Mouse (Mus musculus) lung, adult 2 months (tissue): ENCODE data around the gene Grk3. TPM values are rescaled to one million over a fixed set of nuclear protein-coding genes. Genes with fewer than 3 reads are reported as not detected.
A peak's percentile ranks its signal among the peaks of the same experiment; 100 is the strongest.

ENCODE experiments used
- DNase-seq: peaks from one replicate; pipeline ENCODE4 v3.0.0; 2022
- H3K4me1 ChIP-seq: fragments of 200-500 bp; 2 replicates; pipeline ENCODE4 v1.6.1; 2011; ENCODE audit warnings: low read length; ENCODE audit not compliant: control insufficient read depth, insufficient read depth
- H3K4me3 ChIP-seq: fragments of 200-500 bp; replicated peaks from 2 replicates; pipeline ENCODE3; 2011; ENCODE audit warnings: low read depth, mild to moderate bottlenecking, control low read depth, low read length; ENCODE audit errors: extremely low read depth
- CTCF ChIP-seq: fragments of 200-500 bp; IDR thresholded peaks from 2 replicates; pipeline ENCODE4 v1.5.1; 2011; ENCODE audit warnings: mild to moderate bottlenecking, low read length, control low read depth; ENCODE audit not compliant: insufficient read depth
- POLR2A ChIP-seq: fragments of 200-500 bp; IDR thresholded peaks from 2 replicates; pipeline ENCODE4 v1.6.1; 2011; ENCODE audit warnings: low read depth, mild to moderate bottlenecking, control low read depth, low read length, borderline replicate concordance; ENCODE audit errors: extremely low read depth
- WGBS: fragments of 180-500 bp; shearing (Covaris S2); methylation state at CpG from one replicate; pipeline ENCODE4 v1.1.7; 2018; 5-methylcytosine and 5-hydroxymethylcytosine counted together
- polyA plus RNA-seq: library from polyadenylated mRNA; depleted of rRNA; stranded (reverse); fragments of >200 nt; gene quantifications from 2 replicates; pipeline ENCODE4 v1.2.3, GENCODE M21; 2012

Gene Grk3
- polyA plus RNA-seq, 1 experiment: 33.0 TPM

DNA sequence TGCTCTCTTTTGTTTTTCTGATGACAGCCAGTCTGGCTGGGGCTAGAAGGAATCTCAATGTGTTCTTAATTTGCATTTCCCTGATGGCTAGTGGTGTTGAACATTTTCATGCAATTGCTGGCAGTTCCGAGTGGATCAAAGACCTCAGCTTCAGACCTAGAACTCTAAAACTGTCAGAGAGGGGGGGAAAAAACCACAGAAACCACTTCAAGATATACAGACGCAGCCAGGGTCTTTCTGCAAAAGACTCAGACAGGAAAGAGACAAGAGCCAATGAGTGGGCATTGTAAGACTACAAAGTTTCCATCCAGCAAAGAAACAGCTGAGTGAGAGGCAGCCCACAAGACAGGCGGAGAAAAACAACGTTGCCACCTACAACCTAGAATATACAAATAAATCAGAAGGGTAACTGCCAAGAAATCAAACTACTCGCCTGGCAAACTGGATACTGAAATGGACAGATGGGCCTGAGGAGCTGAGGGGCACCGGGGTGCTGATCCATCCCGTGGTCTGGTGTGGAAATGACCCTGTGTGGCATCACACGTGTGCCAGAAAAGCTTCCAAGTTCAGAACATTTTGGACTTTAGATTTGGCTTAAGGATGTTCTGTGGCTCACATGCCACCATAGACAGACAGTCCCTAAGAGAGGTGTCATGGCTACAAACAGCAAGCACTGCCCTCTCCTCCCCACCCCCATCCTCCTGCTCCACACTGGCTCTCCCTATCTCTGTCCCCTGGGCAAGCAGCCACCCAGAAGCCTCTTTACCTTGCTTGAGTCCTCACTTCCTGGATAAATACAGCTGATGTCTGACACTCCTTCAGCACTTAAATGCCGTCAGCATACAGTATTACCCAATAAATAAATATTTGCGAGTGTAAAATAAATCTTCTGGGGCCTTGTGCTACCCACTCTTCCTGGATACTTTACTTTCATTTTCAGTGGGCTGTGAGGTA, 19.8 kb upstream of the Grk3 start:
- TF ChIP-seq POLR2A: no peak
- no peak for TF ChIP-seq CTCF
- no peak overlapping the region for H3K4me3 ChIP-seq
- H3K4me1 ChIP-seq: peaks cover 13% of the 10 kb centered on the region
- DNase-seq: peak; percentile 59
- WGBS: 28% methylated on average over 10 of the region's 10 CpGs

GRCm38 (mm10) chr5:113031201-113031754, 15.7 kb upstream of the Grk3 start:
- DNase-seq: no peak
- TF ChIP-seq CTCF (no peak), POLR2A (no peak)
- 79% methylated on average over 15 of the region's 15 CpGs for WGBS
- H3K4me1 ChIP-seq: peaks cover 13% of the 10 kb centered on the region
- H3K4me3 ChIP-seq: no peak overlapping the region

DNA sequence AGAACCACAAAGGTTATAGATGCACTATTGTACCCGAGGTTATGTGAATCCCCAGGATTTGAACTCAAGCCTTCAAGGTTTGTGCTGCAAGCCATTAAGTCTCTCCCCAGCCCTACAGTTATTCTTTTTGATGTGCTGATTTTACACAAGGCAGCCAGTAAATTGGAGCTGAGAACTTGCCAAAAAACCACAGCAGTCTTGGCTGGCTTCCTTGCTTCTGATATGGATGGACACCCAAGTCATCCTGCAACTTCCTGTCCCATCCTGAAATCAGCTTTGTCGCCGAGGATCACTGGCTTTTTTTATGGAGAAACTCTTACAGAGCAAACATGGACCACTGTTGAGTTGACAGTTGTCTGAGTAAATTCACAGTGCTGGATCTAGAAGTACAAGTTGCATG, 14.5 kb upstream of the Grk3 start:
- Histone ChIP-seq H3K4me1 (peaks cover 7% of the 10 kb centered on the region), H3K4me3 (no peak overlapping the region)
- no peak for TF ChIP-seq CTCF
- TF ChIP-seq POLR2A: no peak
- no peak for DNase-seq
- 50% methylated on average over 3 of the region's 3 CpGs for WGBS

DNA sequence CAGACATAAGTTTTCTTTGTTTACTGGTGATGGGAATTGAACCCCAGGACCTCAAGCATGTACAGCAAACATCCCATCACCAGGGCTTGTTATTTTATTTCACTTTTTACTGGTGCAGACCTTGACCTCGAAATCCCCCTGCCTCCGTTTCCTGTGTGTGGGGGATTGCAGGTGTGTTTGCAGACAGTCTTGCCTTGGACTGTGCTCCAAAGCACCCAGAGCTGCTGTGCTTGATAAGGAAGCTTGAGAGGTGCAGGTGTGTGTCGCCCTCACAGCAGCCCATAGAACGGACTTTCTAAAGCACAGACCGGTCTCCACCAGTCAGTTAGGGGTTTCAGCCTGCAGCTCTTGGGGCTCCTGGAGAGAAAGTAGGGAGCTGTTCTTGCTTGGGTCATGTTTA, 11.1 kb upstream of the Grk3 start:
- DNase-seq: no peak

DNA sequence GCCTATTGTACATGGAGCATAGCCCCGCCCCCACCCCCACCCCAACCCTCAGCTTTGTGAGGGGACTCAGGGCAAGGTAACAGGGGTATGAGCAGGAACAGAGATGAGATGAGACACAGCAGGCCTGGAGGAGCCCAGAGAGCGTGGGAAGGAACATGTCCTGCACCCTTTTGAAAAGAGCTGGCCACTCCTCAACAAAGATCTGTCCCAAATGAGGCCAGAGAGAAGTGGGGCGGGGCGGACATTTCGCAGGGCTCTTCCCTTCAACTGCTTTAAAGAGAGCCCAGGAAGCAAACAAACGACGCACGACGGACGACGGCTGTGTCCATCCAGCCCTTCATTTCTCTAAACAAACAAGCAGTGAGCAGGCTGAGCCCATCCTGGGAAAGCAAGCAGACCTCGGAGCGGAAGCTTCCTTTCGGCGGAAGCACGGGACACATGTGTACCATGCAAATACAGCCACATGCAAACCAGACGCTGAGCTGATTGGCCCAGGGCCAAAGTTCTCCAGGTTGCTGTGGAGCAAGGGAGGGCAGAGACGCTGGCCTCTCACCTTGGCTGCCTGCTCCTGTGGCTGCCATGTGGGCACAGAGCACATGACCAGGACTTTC, 8.7 kb upstream of the Grk3 start:
- TF ChIP-seq POLR2A: peak; percentile 24; the same call in 1 of the 2 replicates
- TF ChIP-seq CTCF: no peak
- peak; percentile 73 for DNase-seq
- WGBS: 11% methylated on average over 18 of the region's 18 CpGs
- H3K4me1 ChIP-seq: peaks cover 7% of the 10 kb centered on the region
- H3K4me3 ChIP-seq: no peak overlapping the region

More for the DNA sequence above, 11.1 kb upstream of the Grk3 start:
- WGBS: 72% methylated on average over 5 of the region's 5 CpGs
- TF ChIP-seq CTCF: no peak
- TF ChIP-seq POLR2A: no peak
- H3K4me1 ChIP-seq: peaks cover 7% of the 10 kb centered on the region
- no peak overlapping the region for H3K4me3 ChIP-seq

- no peak for TF ChIP-seq CTCF
- no peak for TF ChIP-seq POLR2A
- H3K4me3 ChIP-seq: no peak overlapping the region
- no peak for DNase-seq
- WGBS: 65% methylated on average over 8 of the region's 8 CpGs
- H3K4me1 ChIP-seq: no peaks in the 10 kb centered on the region
These were observed 2.6 kb upstream of the Grk3 start for GRCm38 (mm10) chr5:113018190-113018589.

- DNase-seq: no peak
- TF ChIP-seq POLR2A (no peak), CTCF (no peak)
- H3K4me3 ChIP-seq: no peak overlapping the region
- no peaks in the 10 kb centered on the region for H3K4me1 ChIP-seq
- 77% methylated on average over 1 of the region's 1 CpGs for WGBS
These were observed 1.4 kb upstream of the Grk3 start for GRCm38 (mm10) chr5:113017004-113017403.

DNA sequence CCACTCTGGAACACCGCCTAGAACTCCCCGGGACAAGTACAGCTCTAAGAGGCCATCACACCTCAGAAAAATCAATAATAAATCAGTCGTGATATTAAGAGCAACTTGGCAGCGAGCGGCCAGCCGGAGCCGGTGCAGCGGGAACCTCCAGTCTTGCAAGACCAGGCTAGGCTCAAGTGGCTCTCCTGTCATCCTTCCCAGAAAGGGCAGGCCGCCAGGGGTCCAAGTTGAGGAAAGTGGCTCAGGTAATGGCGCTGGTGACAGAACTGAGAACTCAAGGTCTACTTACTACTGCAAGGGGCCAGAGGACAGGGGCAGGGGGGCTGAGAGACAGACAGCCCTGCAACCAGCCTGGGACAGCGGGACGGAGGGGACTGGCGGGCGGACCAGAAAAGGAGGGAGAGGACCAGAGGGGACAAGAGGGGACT, 769 bp downstream of the Grk3 start:
- Histone ChIP-seq H3K4me1 (peaks cover 3% of the 10 kb centered on the region; the same call in 1 of the 2 replicates), H3K4me3 (peak overlapping the region; percentile 50)
- TF ChIP-seq CTCF: no peak
- no peak for TF ChIP-seq POLR2A
- peak; percentile 80 for DNase-seq
- 3% methylated on average over 14 of the region's 14 CpGs for WGBS

DNA sequence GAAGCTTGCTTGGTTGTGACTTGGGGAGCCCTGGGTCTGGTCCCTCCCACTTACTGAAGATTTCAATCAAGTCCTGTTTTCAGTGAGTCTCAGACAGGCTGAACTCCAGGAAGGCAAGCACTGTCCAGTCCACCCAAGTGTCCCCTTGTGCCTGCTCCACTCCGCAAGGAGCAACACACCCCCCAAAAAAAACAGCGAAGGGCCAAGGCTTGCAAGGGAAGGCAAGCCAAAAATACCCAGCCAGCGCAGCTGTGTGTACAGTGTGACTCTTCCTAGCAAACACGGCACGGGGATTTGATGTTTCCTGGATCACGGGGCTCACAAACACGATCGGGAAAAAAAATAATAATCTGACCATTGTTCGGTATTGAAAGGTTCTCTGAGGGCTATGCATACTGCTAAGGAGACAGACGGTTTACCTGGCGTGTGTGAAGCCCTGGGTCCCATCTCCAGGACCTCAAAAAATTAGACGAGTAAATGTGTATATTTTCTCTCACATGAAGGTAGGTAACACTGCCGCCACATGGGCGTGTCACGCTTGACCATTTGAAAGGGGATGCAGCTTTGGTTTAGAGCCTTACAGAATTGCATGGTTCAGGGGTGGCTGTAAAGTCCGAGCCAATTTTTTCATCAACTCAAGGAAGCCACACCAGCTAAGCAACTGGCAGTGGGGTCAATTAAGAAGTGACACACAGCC, 1.3 kb downstream of the Grk3 start:
- no peak for DNase-seq
- Histone ChIP-seq H3K4me3 (peak overlapping the region; percentile 50), H3K4me1 (peaks cover 3% of the 10 kb centered on the region; the same call in 1 of the 2 replicates)
- WGBS: 27% methylated on average over 16 of the region's 16 CpGs
- no peak for TF ChIP-seq CTCF
- TF ChIP-seq POLR2A: no peak
